Mouse (Mus musculus): Measurements from ENCODE around the gene Bnip3.

Gene Bnip3
- long read RNA-seq, experiment 1, transcript Bnip3-201 (6 exons, 1,756 nt) = major isoform, 211 of 222 reads
- long read RNA-seq, experiment 1, partial matches to known transcripts = 5 of 222 reads
- long read RNA-seq, experiment 1, other reads (novel, unspliced or antisense) = 6 of 222 reads
- long read RNA-seq, experiment 2, transcript Bnip3-201 (6 exons, 1,756 nt) = major isoform, 90 of 95 reads
- long read RNA-seq, experiment 2, partial matches to known transcripts = 2 of 95 reads
- long read RNA-seq, experiment 2, other reads (novel, unspliced or antisense) = 2 of 95 reads

DNA sequence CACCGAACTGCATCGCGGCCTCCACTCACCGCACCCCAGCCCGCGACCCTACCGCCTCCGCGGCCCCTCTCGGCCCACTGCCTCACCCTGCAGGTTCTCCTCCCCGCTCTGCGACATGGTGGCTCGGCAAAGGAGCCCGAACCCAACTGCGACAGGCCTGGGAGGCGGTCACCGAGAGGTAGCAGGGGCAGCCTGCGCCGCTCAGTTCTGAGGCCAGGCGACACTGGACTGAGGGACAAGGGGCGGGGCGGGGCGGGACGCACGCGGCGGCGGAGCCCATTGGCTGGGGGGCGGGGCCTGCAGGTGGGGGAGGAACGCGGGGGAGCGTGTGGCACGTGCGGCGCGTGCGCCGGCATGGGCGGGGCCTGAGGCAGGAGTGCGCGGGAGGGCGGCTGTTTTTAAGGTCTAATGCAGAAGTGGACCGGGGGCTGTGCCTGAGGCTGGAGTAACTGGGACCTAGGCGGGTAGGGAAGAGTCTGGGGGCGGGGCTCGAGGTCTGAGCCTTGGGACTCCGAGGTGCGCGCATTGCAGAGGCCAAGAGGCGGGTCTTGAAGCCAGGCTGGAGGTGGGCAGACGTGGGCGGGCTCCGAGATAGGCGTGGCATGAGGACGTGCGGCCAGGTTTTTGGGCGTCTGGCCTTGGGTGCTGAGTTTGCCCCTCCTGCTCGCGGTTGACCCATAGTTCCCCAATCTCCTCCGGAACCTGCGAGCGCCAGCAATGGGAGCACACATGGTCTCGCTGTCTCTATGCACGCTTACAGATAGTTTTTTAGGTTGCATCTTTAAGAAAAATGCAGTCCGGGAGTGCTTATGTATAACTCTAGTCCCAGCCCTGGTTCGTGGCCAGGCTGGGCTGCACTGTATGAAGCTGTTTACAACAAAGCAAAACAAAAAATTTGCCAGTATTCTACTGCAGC is at the start of gene Bnip3:
Gene Bnip3, minus strand, starts transcription at position 243 of the 916 bp plus-strand sequence.
- intact Hi-C loops (cut with DNase I) = no loop called here

GRCm38 (mm10) chr7:138957106-138957505 is 47.8 kb upstream of the Bnip3 start:
- intact Hi-C loops (cut with DNase I) = no loop called here

GRCm38 (mm10) chr7:138955787-138956186 is 46.5 kb upstream of the Bnip3 start:
- intact Hi-C loops (cut with DNase I) = no loop called here

DNA sequence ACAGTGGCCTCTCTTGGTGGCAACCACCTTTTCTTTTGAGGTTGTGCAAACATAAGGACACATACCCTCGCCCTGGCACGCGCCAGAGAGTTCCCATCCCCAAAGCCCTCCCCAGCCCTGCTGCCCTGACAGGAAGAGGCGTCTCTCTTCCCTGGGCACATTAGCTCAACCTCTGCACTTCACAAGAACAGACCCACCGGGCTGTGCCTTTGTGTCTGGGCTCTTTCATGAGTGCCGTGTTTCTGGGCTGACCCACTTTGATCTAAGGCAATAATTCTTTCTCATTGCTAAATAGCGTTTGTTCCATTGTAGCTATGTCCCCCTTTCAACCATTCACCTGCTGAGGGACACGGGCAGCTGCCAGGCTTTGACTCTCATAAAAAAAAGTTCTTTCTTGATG is 39.0 kb upstream of the Bnip3 start:
- intact Hi-C loops (cut with DNase I) = no loop called here

- intact Hi-C loops (cut with DNase I) = no loop called here
Measured at GRCm38 (mm10) chr7:138947741-138948140, 38.4 kb upstream of the Bnip3 start.

GRCm38 (mm10) chr7:138945668-138946067 is 36.3 kb upstream of the Bnip3 start:
- intact Hi-C loops (cut with DNase I) = no loop called here

DNA sequence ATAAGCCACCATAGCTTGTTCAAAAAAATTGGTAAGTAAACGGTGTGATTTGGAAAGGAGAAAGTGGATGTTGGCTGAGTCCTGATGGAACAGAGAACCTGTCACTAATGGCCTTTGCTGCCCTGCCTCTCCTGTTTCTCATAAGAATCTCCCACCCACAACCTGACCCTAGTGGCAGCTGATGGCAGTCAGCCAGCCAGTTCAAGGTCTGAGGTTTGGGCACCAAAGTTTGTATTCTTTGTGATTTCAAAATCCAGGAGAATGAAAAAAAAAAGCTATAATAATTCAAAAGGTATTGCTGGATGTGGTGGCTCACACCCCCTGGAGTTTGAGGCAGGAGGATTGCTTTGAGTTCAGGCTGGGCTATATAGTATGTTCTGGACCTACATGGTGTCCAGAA is 33.0 kb upstream of the Bnip3 start:
- intact Hi-C loops (cut with DNase I) = no loop called here

DNA sequence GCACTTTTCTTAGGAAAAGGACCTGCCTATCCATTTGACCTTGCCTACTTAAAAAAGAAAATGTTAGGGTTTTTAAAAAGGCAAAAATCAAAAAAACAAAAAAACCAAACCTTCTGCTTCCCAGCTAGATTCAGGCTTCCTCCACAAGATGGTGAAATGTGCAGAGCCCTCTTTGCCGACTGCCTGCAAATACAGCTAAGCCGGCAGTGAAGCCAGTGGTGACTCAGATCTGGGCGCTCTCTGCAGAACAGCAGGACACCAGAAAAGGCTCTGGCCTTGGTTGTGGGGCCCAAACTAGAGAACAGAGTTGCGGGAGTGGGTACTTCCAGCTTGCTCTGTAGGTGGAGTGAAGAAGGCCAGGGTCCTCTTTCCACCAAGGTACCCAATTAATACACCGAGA is 32.3 kb upstream of the Bnip3 start:
- intact Hi-C loops (cut with DNase I) = no loop called here

DNA sequence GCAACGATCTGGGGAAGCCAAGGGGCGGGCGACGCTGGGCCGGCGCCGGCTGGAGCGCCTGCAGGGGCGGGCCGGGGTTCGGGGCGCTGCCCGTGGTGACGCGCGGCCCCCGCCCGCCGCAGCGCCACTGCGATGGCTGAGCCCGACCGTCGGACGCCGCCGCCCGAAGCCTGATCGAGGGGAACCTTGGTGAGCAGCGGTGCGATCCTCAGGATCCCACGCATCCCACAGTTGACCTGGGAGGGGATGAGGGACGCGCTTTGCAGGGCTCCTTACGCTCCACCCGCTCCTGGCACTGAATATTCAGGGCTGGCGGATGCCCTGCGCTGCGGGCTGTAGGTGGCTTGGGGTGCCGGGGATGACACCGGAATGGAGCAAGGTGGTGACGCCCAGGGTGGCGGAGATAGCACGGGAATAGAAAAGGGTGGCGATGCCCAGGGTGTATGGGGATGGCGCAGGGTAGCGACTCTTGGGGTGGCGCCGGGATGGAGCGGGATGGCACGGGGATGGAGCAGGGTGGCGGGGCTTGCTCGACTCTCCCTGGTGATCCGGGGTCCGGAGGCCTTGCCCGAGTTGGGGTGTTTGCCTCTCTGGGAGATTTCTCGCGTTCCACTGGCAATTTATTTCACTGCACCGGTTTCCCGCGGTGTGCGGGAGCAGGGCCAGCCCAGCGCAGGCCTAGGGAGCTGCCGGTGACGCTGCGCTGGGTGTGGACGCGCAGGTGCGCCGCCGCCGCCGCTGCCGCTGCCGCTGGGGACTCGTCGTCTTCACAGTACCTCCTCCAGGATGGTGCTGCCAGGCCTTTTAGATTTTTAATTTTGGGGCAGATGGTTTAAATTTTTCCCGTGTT is 31.5 kb upstream of the Bnip3 start, which contains the start of gene Jakmip3:
Gene Jakmip3, plus strand, starts transcription at position 119 of the 850 bp plus-strand sequence.
- intact Hi-C loops (cut with DNase I) = no loop called here

DNA sequence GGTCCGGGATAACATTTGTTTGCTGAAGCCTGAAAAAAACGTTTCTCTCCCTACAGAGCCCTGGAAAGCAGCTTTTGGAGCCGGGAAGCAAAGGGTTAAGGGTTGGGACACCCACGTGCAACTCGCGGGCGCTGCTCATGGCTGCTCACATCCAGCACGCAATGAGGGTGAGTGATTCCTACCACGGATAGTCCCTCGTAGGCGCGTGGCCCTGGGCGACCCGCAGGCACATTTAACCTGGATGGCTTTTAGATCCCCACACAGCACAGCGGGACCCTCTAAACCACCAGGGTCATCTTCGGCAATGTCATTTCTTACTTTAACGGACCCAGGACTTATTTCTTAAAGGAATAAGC is 30.9 kb upstream of the Bnip3 start:
- intact Hi-C loops (cut with DNase I) = no loop called here

DNA sequence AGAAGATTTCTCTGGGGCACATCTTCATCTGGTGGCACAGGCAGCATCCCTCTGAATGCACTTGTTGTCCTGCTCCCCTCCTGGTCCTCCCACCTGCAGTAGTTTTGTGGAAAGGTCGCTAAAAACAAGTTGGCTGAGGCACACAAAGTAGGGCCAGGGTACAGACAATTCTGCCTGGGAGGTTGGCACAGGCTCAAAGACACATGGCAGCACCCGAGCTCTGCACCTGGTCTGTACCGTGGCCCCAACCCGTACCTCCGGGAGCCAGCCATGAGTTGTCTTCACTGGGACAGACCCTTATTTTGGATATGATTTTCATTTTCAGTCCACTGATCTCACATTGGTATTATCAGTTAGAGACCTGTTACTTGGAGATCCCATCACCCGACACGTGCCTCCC is 29.7 kb upstream of the Bnip3 start:
- intact Hi-C loops (cut with DNase I) = no loop called here

- intact Hi-C loops (cut with DNase I) = no loop called here
Measured at GRCm38 (mm10) chr7:138934523-138934922, 25.2 kb upstream of the Bnip3 start.

DNA sequence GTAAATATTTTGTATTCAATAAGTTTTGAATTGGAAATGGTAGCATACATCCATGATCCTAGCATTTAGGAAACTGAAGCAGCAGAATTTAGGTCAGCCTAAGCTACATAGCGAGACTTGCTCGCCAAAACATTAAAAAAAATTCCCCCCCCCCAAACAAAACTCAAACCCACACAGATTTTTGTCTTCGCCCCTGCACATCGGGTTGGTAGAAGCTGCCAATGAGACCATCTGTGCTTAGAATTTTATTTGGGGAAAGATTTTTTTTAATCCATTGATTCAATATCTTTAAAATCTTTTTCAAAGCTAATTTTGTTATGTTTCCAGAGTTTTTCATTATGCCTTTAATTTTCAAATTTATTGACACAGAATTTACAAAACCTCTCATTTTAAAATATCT is 19.1 kb upstream of the Bnip3 start:
- intact Hi-C loops (cut with DNase I) = no loop called here

DNA sequence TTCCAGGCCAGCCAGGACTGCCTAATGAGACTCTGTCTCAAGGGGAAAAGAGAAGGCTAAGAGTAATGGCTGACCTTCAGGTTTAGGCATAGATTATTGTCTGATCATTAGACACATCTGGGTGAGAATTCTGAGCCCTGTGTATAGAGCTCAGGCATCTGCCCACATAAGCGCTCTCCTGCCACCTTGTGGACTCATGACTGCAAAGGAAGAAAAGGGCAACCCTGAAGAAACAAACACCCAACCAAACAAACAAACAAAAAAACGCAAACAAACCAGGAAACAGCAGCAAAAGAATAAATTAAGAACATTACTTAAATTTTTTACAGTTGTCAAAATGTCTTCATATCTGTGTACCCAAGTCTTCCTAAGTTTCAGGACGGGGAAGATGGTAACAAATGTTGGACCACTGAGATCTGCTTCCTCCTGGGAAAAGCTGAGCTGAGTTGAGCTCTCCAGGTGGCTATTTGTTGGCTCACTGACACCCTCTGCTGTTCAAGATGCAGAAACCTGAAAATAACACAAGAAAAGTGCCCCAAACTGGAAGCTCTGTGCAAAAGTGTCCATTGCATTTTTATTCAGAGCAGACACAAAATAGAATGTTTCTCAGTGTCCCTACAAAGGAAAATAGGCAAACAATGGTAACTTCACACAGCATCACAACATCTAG is 14.6 kb upstream of the Bnip3 start:
- intact Hi-C loops (cut with DNase I) = loop anchor here (2.0 kb wide), 1 partner anchor 83 kb away; no protein-coding TSS in a partner anchor

GRCm38 (mm10) chr7:138921611-138922010 is 12.3 kb upstream of the Bnip3 start:
- intact Hi-C loops (cut with DNase I) = no loop called here

GRCm38 (mm10) chr7:138919156-138919944 is 10.0 kb upstream of the Bnip3 start:
- intact Hi-C loops (cut with DNase I) = no loop called here

DNA sequence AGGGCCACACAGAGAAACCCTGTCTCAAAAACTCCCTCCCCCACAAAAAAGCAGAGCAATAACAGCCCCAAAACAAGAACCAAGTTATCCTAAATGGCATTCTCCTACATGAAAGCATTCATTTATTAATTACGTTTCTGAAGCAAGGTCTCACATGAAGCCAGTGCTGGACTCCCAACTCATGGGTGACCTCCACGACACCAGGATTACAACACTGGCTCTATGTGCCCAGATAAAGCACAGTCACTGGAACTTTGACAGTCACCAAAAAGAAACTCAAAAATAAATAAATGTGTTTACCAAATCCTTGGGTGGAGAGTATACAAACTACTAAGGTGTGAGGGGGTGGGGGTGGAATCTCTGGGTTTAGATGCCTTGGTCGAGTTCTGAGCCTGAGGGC is 4.3 kb upstream of the Bnip3 start:
- intact Hi-C loops (cut with DNase I) = no loop called here

DNA sequence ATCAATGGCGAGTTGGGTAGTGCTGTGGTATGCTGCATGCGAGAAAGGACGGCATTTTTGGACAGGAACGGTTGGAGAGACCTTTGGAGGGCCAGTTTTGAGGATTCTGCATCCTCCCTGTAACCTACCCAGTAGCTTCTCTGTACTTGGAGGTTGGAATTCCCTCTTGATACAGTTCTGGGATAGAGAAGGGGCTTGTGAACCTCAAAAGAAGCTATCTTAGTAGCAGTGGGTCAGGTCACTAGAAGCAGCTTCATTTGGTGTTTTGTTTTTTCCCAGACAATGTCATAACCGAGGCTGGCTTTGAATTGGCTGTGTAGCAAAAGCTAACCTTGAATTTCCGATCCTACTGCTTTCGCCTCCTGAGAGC is 859 bp upstream of the Bnip3 start:
- intact Hi-C loops (cut with DNase I) = no loop called here

DNA sequence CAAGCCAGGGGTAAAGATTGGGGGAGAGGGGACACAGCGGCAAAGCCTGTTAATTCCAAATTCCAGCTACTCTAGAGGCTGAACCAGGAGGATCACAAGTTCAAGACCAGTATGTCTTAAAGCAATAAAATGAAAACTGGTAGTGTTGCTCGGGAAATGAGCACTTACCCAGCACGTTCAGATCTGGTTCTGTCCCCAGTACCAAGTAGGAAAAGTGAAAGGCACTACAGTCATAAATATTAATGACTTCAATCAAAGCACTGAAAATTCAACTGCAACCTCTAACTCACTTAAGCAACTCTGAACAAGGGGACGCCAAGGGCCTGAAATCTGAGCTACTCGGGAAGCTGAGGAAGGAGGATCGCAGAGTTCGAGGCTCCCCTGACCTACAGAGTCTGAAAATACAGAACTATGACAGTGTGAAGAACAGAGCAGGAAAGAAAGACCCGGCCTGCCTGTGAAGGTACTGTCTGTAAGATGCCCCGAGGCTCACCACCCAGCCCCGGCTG is 497 bp downstream of the Bnip3 start:
- intact Hi-C loops (cut with DNase I) = no loop called here

GRCm38 (mm10) chr7:138907976-138908375 is 1.3 kb downstream of the Bnip3 start:
- intact Hi-C loops (cut with DNase I) = no loop called here

All from adrenal gland (tissue).